Mouse (Mus musculus) heart, embryonic 14.5 days (tissue): ENCODE data around the gene Lrrc74b. TPM values are rescaled to one million over a fixed set of nuclear protein-coding genes. Genes with fewer than 3 reads are reported as not detected.
"Not testable (repeated sequence)": the region's sequence is repeated elsewhere in the genome, so short reads cannot be mapped to it uniquely, and the experiment has no call there.

Experiments used
- ATAC-seq: fragments of 200-750 bp; cut with Nextera tagmentation; 2 replicates; pipeline ENCODE4 v1.8.0; 2017; ENCODE audit warnings: low read depth, moderate TSS enrichment; ENCODE audit not compliant: insufficient number of reproducible peaks, insufficient read depth, low FRiP score
- H3K27ac ChIP-seq, 2 experiments: fragments of 200-500 bp in 1 of 2; fragments of 300-500 bp in 1 of 2; sonication (generic) in 1 of 2; replicated peaks in 1 of 2; 2 replicates each; pipeline ENCODE4 v1.5.1; 2012 to 2014; ENCODE audit warnings: low read depth in 2 of 2, low read length in 2 of 2, control low read depth in 1 of 2, mild to moderate bottlenecking in 1 of 2, mixed read lengths in 1 of 2; ENCODE audit not compliant: control insufficient read depth in 1 of 2, insufficient read depth in 1 of 2
- H3K27me3 ChIP-seq: fragments of 300-500 bp; sonication (generic); 2 replicates; pipeline ENCODE4 v1.6.1; 2014; ENCODE audit warnings: mild to moderate bottlenecking, low read length, control low read depth; ENCODE audit not compliant: control insufficient read depth, insufficient read depth
- H3K36me3 ChIP-seq: fragments of 300-500 bp; sonication (generic); 2 replicates; pipeline ENCODE4 v1.6.1; 2014; ENCODE audit warnings: mild to moderate bottlenecking, control low read depth, low read length, mixed read lengths; ENCODE audit not compliant: control insufficient read depth, insufficient read depth
- H3K4me1 ChIP-seq, 2 experiments: fragments of 200-500 bp in 1 of 2; fragments of 300-500 bp in 1 of 2; sonication (generic) in 1 of 2; 2 replicates each; pipeline ENCODE4 v1.6.1; 2012 to 2014; ENCODE audit warnings: low read length in 2 of 2, control low read depth in 1 of 2, mixed read lengths in 1 of 2; ENCODE audit not compliant: control insufficient read depth in 2 of 2, insufficient read depth in 2 of 2
- H3K4me2 ChIP-seq: fragments of 300-500 bp; sonication (generic); 2 replicates; pipeline ENCODE4 v1.6.1; 2014; ENCODE audit warnings: mild to moderate bottlenecking, low read length
- H3K4me3 ChIP-seq, 2 experiments: fragments of 200-500 bp in 1 of 2; fragments of 300-500 bp in 1 of 2; sonication (generic) in 1 of 2; 2 replicates each; pipeline ENCODE4 v1.5.1; 2012 to 2014; ENCODE audit warnings: low read length in 2 of 2, mild to moderate bottlenecking in 2 of 2, control low read depth in 1 of 2, low read depth in 1 of 2, moderate library complexity in 1 of 2; ENCODE audit not compliant: control insufficient read depth in 1 of 2, insufficient read depth in 1 of 2
- H3K9ac ChIP-seq: fragments of 300-500 bp; sonication (generic); 2 replicates; pipeline ENCODE4 v1.6.1; 2014; ENCODE audit warnings: mild to moderate bottlenecking, low read length
- H3K9me3 ChIP-seq: fragments of 300-500 bp; sonication (generic); 2 replicates; pipeline ENCODE4 v1.6.1; 2016; ENCODE audit warnings: low read length, control low read depth; ENCODE audit not compliant: control insufficient read depth
- WGBS: fragments of 180-500 bp; shearing (Covaris S2); extraction: QIAGEN DNeasy Blood & Tissue Kit; methylation state at CpG from one replicate; pipeline ENCODE4 v1.1.7; 2014; 5-methylcytosine and 5-hydroxymethylcytosine counted together
- polyA plus RNA-seq: library from polyadenylated mRNA; unstranded; fragments of >200 nt; fragmentation: Nextera tagmentation; extraction: Ambion mirVana; gene quantifications from 2 replicates; pipeline ENCODE4 v1.2.1, GENCODE M21; 2014

The Lrrc74b gene
- polyA plus RNA-seq, 1 experiment from 2014 or later: 0.22 TPM

DNA sequence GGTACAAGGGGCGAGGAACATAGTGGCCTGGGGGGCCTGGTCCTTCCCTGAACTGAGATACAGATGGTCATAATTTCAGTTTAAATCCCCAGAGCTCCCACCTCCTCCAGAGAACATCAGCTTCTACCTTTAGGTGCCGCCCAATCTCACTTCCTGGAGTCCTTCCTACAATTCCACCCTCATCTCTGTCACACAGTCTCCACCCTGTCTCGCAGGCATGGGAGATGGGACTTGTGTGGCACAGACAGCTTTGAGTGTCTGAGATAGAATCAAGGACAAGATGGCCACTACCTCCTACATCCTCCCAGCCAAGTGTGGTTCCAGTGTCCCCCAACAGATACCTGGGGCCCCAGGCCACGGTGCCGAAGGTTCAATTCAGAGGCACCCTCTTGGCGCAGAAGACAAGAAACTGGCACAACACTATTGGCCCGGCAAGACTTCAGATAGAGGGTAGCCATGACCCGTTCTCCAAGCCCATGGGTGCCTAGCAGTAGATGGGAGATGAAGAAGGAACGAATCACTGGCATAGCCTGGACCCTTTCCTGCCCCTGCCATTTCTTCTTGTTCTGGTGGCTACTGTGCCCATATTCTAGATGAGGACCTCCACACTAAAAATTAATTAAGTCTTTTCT lies 1.5 kb downstream of the Lrrc74b start:
- no peak for ATAC-seq
- Histone ChIP-seq H3K27me3 (no peaks in the 10 kb centered on the region), H3K9me3 (no peaks in the 10 kb centered on the region), H3K27ac (no peak overlapping the region; a peak in 1 of 4 replicates), H3K4me1 (peaks cover 31 to 39% of the 10 kb centered on the region in 2 experiments), H3K4me2 (peak overlapping the region; percentile 51), H3K4me3 (no peak overlapping the region), H3K36me3 (no peaks in the 10 kb centered on the region), H3K9ac (no peak overlapping the region)
- WGBS: 58% methylated on average over 9 of the region's 9 CpGs

DNA sequence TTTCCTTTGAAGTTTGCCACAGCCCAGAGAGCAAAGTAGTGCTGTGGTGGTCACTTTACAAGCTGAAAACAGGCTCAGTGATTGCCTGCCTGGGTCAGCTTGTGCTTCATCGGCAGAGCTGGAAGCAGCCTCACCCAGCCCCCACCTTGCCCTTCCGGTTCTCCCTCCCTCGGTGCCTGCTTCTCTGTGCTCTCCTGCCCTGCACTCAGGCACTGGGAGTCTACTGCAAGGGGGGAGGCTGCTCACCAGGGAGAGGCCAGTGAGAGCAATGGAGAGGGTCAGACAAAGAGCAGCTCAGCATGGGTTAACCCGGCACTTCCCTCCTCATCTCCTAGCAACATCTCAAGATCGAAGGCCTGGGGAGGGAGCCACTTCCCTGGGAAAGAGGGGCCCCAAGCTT lies 2.2 kb downstream of the Lrrc74b start:
- Histone ChIP-seq H3K4me3 (no peak overlapping the region), H3K36me3 (no peaks in the 10 kb centered on the region), H3K4me1 (peaks cover 37 to 46% of the 10 kb centered on the region in 2 experiments), H3K4me2 (peak overlapping the region; percentile 51), H3K27ac (peak overlapping the region in 1 of 2 experiments; percentile 24; a peak in 3 of 4 replicates), H3K27me3 (no peaks in the 10 kb centered on the region), H3K9me3 (no peaks in the 10 kb centered on the region), H3K9ac (peak overlapping the region; percentile 46)
- no peak for ATAC-seq
- WGBS: 2% methylated on average over 5 of the region's 5 CpGs

DNA sequence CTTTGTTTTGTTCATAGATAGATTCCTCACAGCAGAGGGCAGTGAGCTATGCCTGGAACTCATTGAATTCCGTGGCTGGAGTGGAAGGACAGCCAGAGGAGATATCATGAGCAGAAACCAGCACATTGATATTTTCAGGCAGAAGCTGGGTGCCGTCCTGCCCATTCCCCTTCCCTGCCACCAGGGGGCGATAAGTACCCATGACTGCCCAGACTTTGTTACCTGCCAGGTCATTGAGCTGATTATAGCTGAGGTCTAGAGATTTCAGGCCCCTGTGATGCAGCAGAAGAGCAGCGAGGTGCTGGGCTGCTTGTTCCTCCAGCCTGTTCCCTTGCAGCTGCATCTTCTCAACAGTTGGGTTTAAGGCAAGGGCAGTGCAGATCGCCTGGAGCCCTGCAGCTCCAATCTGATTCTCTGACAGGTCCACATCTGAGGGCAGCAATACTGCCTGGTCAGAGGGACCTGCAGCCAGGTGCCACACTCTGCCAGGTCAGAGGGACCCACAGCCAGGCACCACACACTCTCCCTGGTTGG lies 3.0 kb downstream of the Lrrc74b start:
- no peak for ATAC-seq
- Histone ChIP-seq H3K27ac (peak overlapping the region in 1 of 2 experiments; percentile 19; a peak in 2 of 4 replicates), H3K9ac (peak overlapping the region; percentile 46), H3K36me3 (no peaks in the 10 kb centered on the region), H3K27me3 (no peaks in the 10 kb centered on the region), H3K4me3 (no peak overlapping the region), H3K4me1 (peaks cover 39 to 49% of the 10 kb centered on the region in 2 experiments), H3K4me2 (peak overlapping the region; percentile 51), H3K9me3 (no peaks in the 10 kb centered on the region)
- WGBS: 4% methylated on average over 5 of the region's 5 CpGs

DNA sequence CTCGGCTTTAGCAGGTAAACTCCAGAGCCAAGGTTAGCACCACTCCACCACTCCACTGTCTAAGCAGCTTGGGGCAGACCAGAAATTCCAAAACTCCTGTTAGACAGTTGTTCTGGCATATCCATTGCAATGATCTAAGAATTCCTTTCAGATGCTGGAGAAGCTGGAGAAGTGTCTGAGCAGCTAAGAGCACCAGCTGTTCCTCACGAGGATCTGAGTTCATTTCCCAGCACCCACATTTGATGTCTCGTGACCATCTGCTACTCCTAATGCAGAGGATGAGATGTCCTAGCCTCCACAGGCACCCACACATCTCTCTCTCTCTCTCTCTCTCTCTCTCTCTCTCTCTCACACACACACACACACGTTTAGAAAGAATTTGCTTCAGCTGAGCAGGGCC lies 4.1 kb downstream of the Lrrc74b start:
- Histone ChIP-seq H3K4me1 (peaks cover 36 to 46% of the 10 kb centered on the region in 2 experiments), H3K9me3 (no peaks in the 10 kb centered on the region), H3K27ac (no peak overlapping the region), H3K4me3 (no peak overlapping the region), H3K9ac (no peak overlapping the region), H3K27me3 (no peaks in the 10 kb centered on the region), H3K36me3 (no peaks in the 10 kb centered on the region), H3K4me2 (no peak overlapping the region)
- WGBS: 63% methylated on average over 4 of the region's 4 CpGs
- ATAC-seq: no peak

DNA sequence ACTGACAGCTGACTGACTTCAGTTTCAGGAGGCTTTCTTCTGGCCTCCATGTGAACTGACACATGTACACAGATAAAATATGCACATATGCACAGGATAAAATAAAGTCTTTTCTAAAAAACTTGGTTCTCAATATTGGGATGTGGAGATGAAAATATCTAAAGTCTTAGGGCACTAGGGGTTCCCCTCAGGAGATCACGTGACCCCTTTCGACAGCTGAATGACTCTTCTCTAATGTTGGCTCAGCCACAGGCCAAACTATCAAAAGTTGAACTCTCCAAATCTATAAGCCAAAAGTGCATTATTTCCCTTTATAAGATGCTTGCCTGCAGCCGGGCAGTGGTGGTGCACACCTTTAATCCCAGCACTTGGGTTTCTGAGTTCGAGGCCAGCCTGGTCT lies 4.9 kb downstream of the Lrrc74b start:
- H3K27ac ChIP-seq: no peak overlapping the region
- no peaks in the 10 kb centered on the region for H3K9me3 ChIP-seq
- no peak overlapping the region for H3K4me3 ChIP-seq
- ATAC-seq: no peak
- no peak overlapping the region for H3K4me2 ChIP-seq
- H3K36me3 ChIP-seq: no peaks in the 10 kb centered on the region
- no peak overlapping the region for H3K9ac ChIP-seq
- no peaks in the 10 kb centered on the region for H3K27me3 ChIP-seq
- WGBS: 86% methylated on average over 4 of the region's 4 CpGs
- H3K4me1 ChIP-seq: peaks cover 29 to 38% of the 10 kb centered on the region in 2 experiments

DNA sequence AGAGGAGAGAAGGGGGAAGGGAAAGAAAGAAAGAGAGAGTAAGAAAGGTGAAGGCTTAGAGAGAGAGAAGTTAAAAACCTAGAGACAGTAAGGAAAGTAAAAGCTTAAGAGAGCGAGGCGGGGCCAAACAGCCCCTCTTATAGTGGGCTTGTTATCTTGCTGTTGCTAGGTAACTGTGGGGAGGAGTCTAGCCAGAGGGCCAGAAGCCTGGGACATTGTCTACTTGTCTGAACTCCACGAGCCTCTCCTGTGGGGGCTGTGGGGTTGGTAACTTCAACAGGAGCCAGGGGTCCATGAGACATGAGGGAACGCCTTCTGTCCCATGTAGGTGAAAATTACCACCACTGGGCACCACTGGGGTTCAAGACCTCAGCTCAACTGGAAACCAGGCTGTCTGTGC lies 6.3 kb downstream of the Lrrc74b start:
- H3K36me3 ChIP-seq, H3K9me3 ChIP-seq, H3K27me3 ChIP-seq, ATAC-seq: not testable (repeated sequence)
- 18% methylated on average over 4 of the region's 4 CpGs for WGBS
- Histone ChIP-seq H3K4me1 (peaks cover 26 to 33% of the 10 kb centered on the region in 2 experiments), H3K9ac (peak overlapping the region; percentile 44; the same call in 1 of the 2 replicates), H3K4me2 (peak overlapping the region; percentile 62), H3K27ac (peak overlapping the region; percentile 77 to 83), H3K4me3 (peak overlapping the region in 1 of 2 experiments; percentile 33; a peak in 1 of 4 replicates)

DNA sequence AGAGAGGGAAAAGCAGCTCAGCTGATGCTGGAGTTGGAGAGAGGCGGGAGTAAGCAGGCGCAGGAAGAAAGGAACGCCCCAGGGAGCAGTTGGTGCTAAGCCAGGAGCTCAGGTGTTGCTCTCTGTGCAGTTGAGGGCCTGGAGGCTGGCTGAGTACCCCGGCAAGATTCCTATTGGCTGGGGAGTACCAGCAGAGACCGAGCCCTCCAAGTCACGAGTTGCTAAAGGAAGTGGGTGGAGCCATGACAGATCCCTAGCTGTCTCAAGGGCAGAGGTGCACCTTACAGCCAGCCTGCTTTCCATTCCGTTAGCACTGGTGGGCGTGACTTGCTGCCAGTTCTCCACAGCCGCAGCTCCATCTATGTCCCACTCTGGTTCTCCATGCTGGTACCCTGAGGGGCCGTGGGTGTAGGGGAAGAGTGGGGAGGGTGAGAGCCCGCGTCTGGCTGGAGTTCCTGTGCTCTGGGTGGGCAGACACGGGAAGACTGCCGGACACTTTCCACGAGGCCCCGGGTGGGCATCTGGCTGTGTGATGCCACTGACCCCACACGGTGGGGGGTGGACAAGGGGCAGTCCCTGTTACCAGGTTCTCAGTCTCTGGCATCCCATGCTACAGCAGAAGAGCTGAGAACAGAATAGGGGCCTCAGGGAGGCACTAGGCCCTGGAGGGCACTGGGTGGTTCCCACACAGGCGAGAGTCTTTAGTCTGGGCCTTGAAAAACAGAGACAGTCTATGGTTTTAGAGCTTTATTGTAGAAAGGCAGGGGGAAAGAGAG lies 6.9 kb downstream of the Lrrc74b start:
- no peaks in the 10 kb centered on the region for H3K9me3 ChIP-seq
- H3K4me2 ChIP-seq: peak overlapping the region; percentile 62
- H3K4me1 ChIP-seq: peaks cover 24 to 31% of the 10 kb centered on the region in 2 experiments
- H3K9ac ChIP-seq: peak overlapping the region; percentile 44
- no peaks in the 10 kb centered on the region for H3K27me3 ChIP-seq
- peak overlapping the region; percentile 77 to 83 for H3K27ac ChIP-seq
- ATAC-seq: peak; percentile 86
- peak overlapping the region; percentile 12 to 33 for H3K4me3 ChIP-seq
- WGBS: 7% methylated on average over 18 of the region's 18 CpGs
- no peaks in the 10 kb centered on the region for H3K36me3 ChIP-seq
